Mouse (Mus musculus) liver, embryonic 15.5 days (tissue): ENCODE results near the gene Ccdc70. TPM values are rescaled to one million over a fixed set of nuclear protein-coding genes. Genes with fewer than 3 reads are reported as not detected.

Experiments used
- polyA plus RNA-seq: library from polyadenylated mRNA; unstranded; fragments of >200 nt; fragmentation: Nextera tagmentation; extraction: Ambion mirVana; gene quantifications from 2 replicates; pipeline ENCODE4 v1.2.1, GENCODE M21; 2015

Gene Ccdc70
- polyA plus RNA-seq, 1 experiment from 2014 or later: not detected

Other genes starting within 250 kb of the Ccdc70 start
- gene Defa24, start 235.3 kb upstream of the Ccdc70 start, polyA plus RNA-seq: not detected in 2 replicates
- gene Defb50, start 146.2 kb upstream of the Ccdc70 start, polyA plus RNA-seq: not detected in 2 replicates
- not detected in 2 replicates for gene Defb2, start 129.8 kb upstream of the Ccdc70 start, polyA plus RNA-seq
- not detected in 2 replicates for gene Defb10, start 110.9 kb upstream of the Ccdc70 start, polyA plus RNA-seq
- not detected in 2 replicates for gene Defb9, start 84.4 kb upstream of the Ccdc70 start, polyA plus RNA-seq
- gene Defb11, start 63.4 kb upstream of the Ccdc70 start, polyA plus RNA-seq: not detected in 2 replicates
- not detected in 2 replicates for gene Defb15, start 37.1 kb upstream of the Ccdc70 start, polyA plus RNA-seq
- gene Defb35, start 31.4 kb upstream of the Ccdc70 start, polyA plus RNA-seq: not detected in 2 replicates
- gene Defb13, start 23.0 kb upstream of the Ccdc70 start, polyA plus RNA-seq: not detected in 2 replicates
- not detected in 2 replicates for gene Fam90a1a, start 11.1 kb upstream of the Ccdc70 start, polyA plus RNA-seq
- 11.6 and 12.3 TPM in 2 replicates for gene Atp7b, start 90.5 kb downstream of the Ccdc70 start, polyA plus RNA-seq
- 9.2 and 9.3 TPM in 2 replicates for gene Alg11, start 90.9 kb downstream of the Ccdc70 start, polyA plus RNA-seq
- 0.08 TPM in 2 replicates for gene Nek5, start 155.3 kb downstream of the Ccdc70 start, polyA plus RNA-seq
- gene Nek3, start 196.7 kb downstream of the Ccdc70 start, polyA plus RNA-seq: 1.4 and 1.5 TPM in 2 replicates
- 20.1 and 21.5 TPM in 2 replicates for gene Ckap2, start 216.0 kb downstream of the Ccdc70 start, polyA plus RNA-seq
- gene Vps36, start 223.0 kb downstream of the Ccdc70 start, polyA plus RNA-seq: 7.0 and 7.6 TPM in 2 replicates